Mouse (Mus musculus) spleen, postnatal 14 days (tissue): Measurements from ENCODE around the gene Rnase9.
"Not testable (repeated sequence)": the region's sequence is repeated elsewhere in the genome, so short reads cannot be mapped to it uniquely, and the experiment has no call there.

Experiments
- DNase-seq, 2 experiments: peaks; one replicate each; pipeline ENCODE4 v3.0.0; 2021 to 2022; ENCODE audit warnings: low spot score in 2 of 2

The Rnase9 gene

GRCm38 (mm10) chr14:51050063-51050462 lies 8.4 kb upstream of the Rnase9 start, which contains the start of gene Rnase11:
Rnase11 (minus strand) TSS chr14:51050163.
- no peak for DNase-seq

GRCm38 (mm10) chr14:51047846-51048245 lies 6.2 kb upstream of the Rnase9 start:
- no peak for DNase-seq

- no peak for DNase-seq
Observed at GRCm38 (mm10) chr14:51036214-51036613, 5.5 kb downstream of the Rnase9 start.

- no peak for DNase-seq
Observed at GRCm38 (mm10) chr14:51035206-51035605, 6.5 kb downstream of the Rnase9 start.

- no peak for DNase-seq
Observed at GRCm38 (mm10) chr14:51027387-51028155, 14.1 kb downstream of the Rnase9 start.

- peak; percentile 25 to 66 for DNase-seq
Observed at GRCm38 (mm10) chr14:51026391-51027133, 15.1 kb downstream of the Rnase9 start.

GRCm38 (mm10) chr14:51024820-51025219 lies 16.8 kb downstream of the Rnase9 start:
- no peak for DNase-seq

- DNase-seq, result no peak
Observed at GRCm38 (mm10) chr14:51023457-51023856, 18.2 kb downstream of the Rnase9 start.

- no peak for DNase-seq
Observed at GRCm38 (mm10) chr14:51017256-51017655, 24.4 kb downstream of the Rnase9 start.

GRCm38 (mm10) chr14:51015780-51016179 lies 25.9 kb downstream of the Rnase9 start:
- DNase-seq, result no peak

- not testable (repeated sequence) for DNase-seq
Observed at GRCm38 (mm10) chr14:51014724-51015123, 26.9 kb downstream of the Rnase9 start.

GRCm38 (mm10) chr14:51009572-51009971 lies 32.1 kb downstream of the Rnase9 start:
- DNase-seq, result no peak

GRCm38 (mm10) chr14:51008781-51009180 lies 32.9 kb downstream of the Rnase9 start:
- no peak for DNase-seq

GRCm38 (mm10) chr14:51007914-51008713 lies 33.6 kb downstream of the Rnase9 start:
- DNase-seq, result no peak

- DNase-seq, result no peak
Observed at GRCm38 (mm10) chr14:51007152-51007801, 34.4 kb downstream of the Rnase9 start, which contains the start of gene Rnase10. Rnase10 (plus strand) TSS chr14:51007751.

GRCm38 (mm10) chr14:50997999-50998666 lies 43.5 kb downstream of the Rnase9 start:
- no peak for DNase-seq

GRCm38 (mm10) chr14:50997088-50997487 lies 44.6 kb downstream of the Rnase9 start:
- no peak for DNase-seq

- no peak for DNase-seq
Observed at GRCm38 (mm10) chr14:50991037-50991436, 50.6 kb downstream of the Rnase9 start.
